Mouse (Mus musculus) forebrain, postnatal 0 days (tissue): ENCODE data around the gene P3h3. TPM values are rescaled to one million over a fixed set of nuclear protein-coding genes. Genes with fewer than 3 reads are reported as not detected.
"Not testable (repeated sequence)": the region's sequence is repeated elsewhere in the genome, so short reads cannot be mapped to it uniquely, and the experiment has no call there.

ENCODE experiments used
- ATAC-seq: fragments of 200-750 bp; cut with Nextera tagmentation; 2 replicates; pipeline ENCODE4 v1.8.0; 2017; ENCODE audit warnings: mild to moderate bottlenecking, moderate library complexity
- DNase-seq: peaks from one replicate; pipeline ENCODE4 v3.0.0-alpha.2; 2015
- H3K27ac ChIP-seq: fragments of 300-500 bp; sonication (generic); 2 replicates; pipeline ENCODE4 v1.5.1; 2014; ENCODE audit warnings: low read depth, mild to moderate bottlenecking, antibody characterized with exemption, low read length, moderate library complexity, mixed read lengths
- H3K27me3 ChIP-seq: fragments of 300-500 bp; sonication (generic); 2 replicates; pipeline ENCODE4 v1.6.1; 2014; ENCODE audit warnings: mild to moderate bottlenecking, low read length, mixed read lengths; ENCODE audit not compliant: insufficient read depth
- H3K36me3 ChIP-seq: fragments of 300-500 bp; sonication (generic); 2 replicates; pipeline ENCODE4 v1.6.1; 2014; ENCODE audit warnings: mild to moderate bottlenecking, moderate library complexity; ENCODE audit not compliant: insufficient read depth
- H3K4me1 ChIP-seq: fragments of 300-500 bp; sonication (generic); 2 replicates; pipeline ENCODE4 v1.6.1; 2014; ENCODE audit warnings: antibody characterized with exemption; ENCODE audit not compliant: insufficient read depth
- H3K4me2 ChIP-seq: fragments of 300-500 bp; sonication (generic); 2 replicates; pipeline ENCODE4 v1.6.1; 2014; ENCODE audit warnings: low read depth, mild to moderate bottlenecking, moderate library complexity
- H3K4me3 ChIP-seq: fragments of 300-500 bp; sonication (generic); 2 replicates; pipeline ENCODE4 v1.5.1; 2014; ENCODE audit warnings: low read depth, low read length, mixed read lengths
- H3K9ac ChIP-seq: fragments of 300-500 bp; sonication (generic); 2 replicates; pipeline ENCODE4 v1.6.1; 2014; ENCODE audit warnings: mild to moderate bottlenecking
- H3K9me3 ChIP-seq: fragments of 300-500 bp; sonication (generic); 2 replicates; pipeline ENCODE4 v1.6.1; 2016; ENCODE audit warnings: low read length
- CTCF ChIP-seq: sonication (generic); IDR thresholded peaks from 2 replicates; pipeline ENCODE4 v1.5.1; 2016; ENCODE audit warnings: antibody characterized with exemption, control low read depth, low read depth
- WGBS: fragments of 180-500 bp; shearing (Covaris S2); extraction: QIAGEN DNeasy Blood & Tissue Kit; methylation state at CpG from one replicate; pipeline ENCODE4 v1.1.7; 2014; 5-methylcytosine and 5-hydroxymethylcytosine counted together
- polyA plus RNA-seq: library from polyadenylated mRNA; unstranded; fragments of >200 nt; fragmentation: Nextera tagmentation; extraction: Ambion mirVana; gene quantifications from 2 replicates; pipeline ENCODE4 v1.2.1, GENCODE M21; 2015
- total RNA-seq: library from RNA; depleted of rRNA; stranded (reverse); fragments of >200 nt; gene quantifications from 2 replicates; pipeline ENCODE4 v1.2.3, GENCODE M21; 2014

The P3h3 gene
- total and polyA plus RNA-seq, 2 experiments from 2014 or later, result 9.1 to 85.7 TPM

- peaks cover 18% of the 10 kb centered on the region for H3K36me3 ChIP-seq
- no peaks in the 10 kb centered on the region for H3K27me3 ChIP-seq
- H3K9ac ChIP-seq, result no peak overlapping the region
- ATAC-seq (peak; percentile 91), DNase-seq (peak; percentile 97)
- peak overlapping the region; percentile 11; the same call in 1 of the 2 replicates for H3K27ac ChIP-seq
- no peaks in the 10 kb centered on the region for H3K9me3 ChIP-seq
- 0 out of 2 replicates have a peak overlapping the region, but pooled peaks have one; percentile 5 for H3K4me2 ChIP-seq
- no peaks in the 10 kb centered on the region for H3K4me1 ChIP-seq
- WGBS, result 3% methylated on average over 9 of the region's 9 CpGs
- TF ChIP-seq CTCF, result peak; percentile 99
- no peak overlapping the region for H3K4me3 ChIP-seq
These were observed 10.2 kb downstream of the P3h3 start for GRCm38 (mm10) chr6:124847305-124847704.

- no peaks in the 10 kb centered on the region for H3K27me3 ChIP-seq
- H3K4me3 ChIP-seq, result no peak within 1 kb of the TSS
- WGBS, result 30% methylated on average over 15 of the region's 15 CpGs
- no peak for TF ChIP-seq CTCF
- ATAC-seq (peak; percentile 10; the same call in 1 of the 2 replicates), DNase-seq (no peak)
- no peaks in the 10 kb centered on the region for H3K4me1 ChIP-seq
- peaks cover 15% of the 10 kb centered on the region for H3K36me3 ChIP-seq
- no peaks in the 10 kb centered on the region for H3K9me3 ChIP-seq
- no peak within 1 kb of the TSS for H3K27ac ChIP-seq
- H3K4me2 ChIP-seq, result no peak within 1 kb of the TSS
- H3K9ac ChIP-seq, result no peak within 1 kb of the TSS
These were observed 17.0 kb downstream of the P3h3 start, which contains the start of gene Gnb3 for GRCm38 (mm10) chr6:124840241-124841167. Gene Gnb3, minus strand, starts transcription at chr6:124840275.

DNA sequence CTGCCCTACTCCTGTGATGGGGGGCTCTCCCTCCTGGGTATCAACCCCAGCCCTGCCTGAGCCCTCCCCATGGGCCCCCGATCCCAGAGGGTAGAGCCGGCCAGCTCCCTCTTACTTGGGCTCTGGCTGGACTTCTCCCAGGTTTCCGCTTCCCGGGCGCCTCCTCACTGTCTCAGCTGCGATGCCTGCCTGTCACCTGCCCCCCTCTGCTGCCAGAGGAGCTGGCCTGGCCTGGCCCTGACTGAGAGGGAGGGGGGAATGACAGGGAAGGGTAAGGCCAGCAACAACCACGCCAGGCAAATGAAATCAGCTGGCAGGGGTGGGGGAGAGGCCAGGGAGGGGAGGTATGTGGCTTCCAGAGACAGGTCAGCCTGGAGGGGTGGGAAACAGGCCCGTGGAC is 17.7 kb downstream of the P3h3 start:
- no peaks in the 10 kb centered on the region for H3K4me1 ChIP-seq
- no peak for TF ChIP-seq CTCF
- no peak overlapping the region for H3K9ac ChIP-seq
- H3K9me3 ChIP-seq, result no peaks in the 10 kb centered on the region
- DNase-seq (no peak), ATAC-seq (no peak)
- no peak overlapping the region for H3K4me3 ChIP-seq
- no peaks in the 10 kb centered on the region for H3K27me3 ChIP-seq
- no peak overlapping the region for H3K4me2 ChIP-seq
- WGBS, result 9% methylated on average over 8 of the region's 8 CpGs
- H3K27ac ChIP-seq, result no peak overlapping the region
- peaks cover 15% of the 10 kb centered on the region for H3K36me3 ChIP-seq

GRCm38 (mm10) chr6:124836411-124836810 is 21.1 kb downstream of the P3h3 start:
- H3K4me3 ChIP-seq, result no peak overlapping the region
- no peak for DNase-seq
- no peak for ATAC-seq
- H3K9me3 ChIP-seq, result no peaks in the 10 kb centered on the region
- H3K9ac ChIP-seq, result no peak overlapping the region
- H3K4me2 ChIP-seq, result no peak overlapping the region
- no peak for TF ChIP-seq CTCF
- no peaks in the 10 kb centered on the region for H3K27me3 ChIP-seq
- 84% methylated on average over 7 of the region's 7 CpGs for WGBS
- H3K36me3 ChIP-seq, result peaks cover 4% of the 10 kb centered on the region
- no peak overlapping the region for H3K27ac ChIP-seq
- H3K4me1 ChIP-seq, result no peaks in the 10 kb centered on the region

GRCm38 (mm10) chr6:124835531-124835930 is 22.0 kb downstream of the P3h3 start:
- no peaks in the 10 kb centered on the region; the same call in 1 of the 2 replicates for H3K36me3 ChIP-seq
- TF ChIP-seq CTCF, result no peak
- DNase-seq (no peak), ATAC-seq (no peak)
- WGBS, result 71% methylated on average over 10 of the region's 10 CpGs
- no peak overlapping the region for H3K4me3 ChIP-seq
- no peak overlapping the region for H3K9ac ChIP-seq
- H3K4me2 ChIP-seq, result no peak overlapping the region
- H3K4me1 ChIP-seq, result 0 out of 2 replicates have a peak, but pooled peaks cover under 1% of the 10 kb centered on the region
- H3K27me3 ChIP-seq, result no peaks in the 10 kb centered on the region
- H3K9me3 ChIP-seq, result no peaks in the 10 kb centered on the region
- no peak overlapping the region for H3K27ac ChIP-seq

DNA sequence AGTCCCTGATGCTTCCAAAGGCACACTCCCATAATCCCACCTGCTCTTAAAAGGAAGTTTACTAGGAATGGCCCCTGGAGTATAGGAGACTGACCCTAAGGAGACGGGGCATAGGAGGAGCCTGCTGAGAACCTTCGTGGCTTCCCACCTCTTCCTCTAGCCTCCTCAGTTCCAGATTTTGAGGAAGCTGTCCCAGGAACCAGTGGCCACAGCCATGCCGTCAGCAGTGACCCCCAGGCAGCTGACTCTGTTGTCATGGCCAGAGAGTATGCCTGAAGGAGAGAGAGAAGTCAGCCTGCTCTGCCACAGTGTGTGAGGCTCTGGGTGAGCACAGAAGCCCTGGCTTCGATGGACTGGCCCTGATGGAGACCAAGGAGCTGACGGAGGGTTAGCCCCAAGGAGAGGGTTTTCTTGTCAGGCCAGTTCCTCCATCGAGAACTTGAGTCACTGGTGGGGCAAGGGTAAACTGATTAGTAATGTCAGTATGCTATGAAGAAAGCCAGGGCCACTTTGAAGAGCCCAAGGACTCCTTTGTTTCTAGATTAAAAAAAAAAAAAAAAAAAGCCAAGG is 23.0 kb downstream of the P3h3 start:
- Histone ChIP-seq H3K27ac (no peak overlapping the region), H3K27me3 (no peaks in the 10 kb centered on the region), H3K4me3 (no peak overlapping the region), H3K4me2 (no peak overlapping the region), H3K36me3 (no peaks in the 10 kb centered on the region; the same call in 1 of the 2 replicates), H3K4me1 (0 out of 2 replicates have a peak, but pooled peaks cover 4% of the 10 kb centered on the region), H3K9ac (no peak overlapping the region), H3K9me3 (no peaks in the 10 kb centered on the region)
- no peak for ATAC-seq
- TF ChIP-seq CTCF, result no peak
- WGBS, result 84% methylated on average over 6 of the region's 6 CpGs
- no peak for DNase-seq

- Histone ChIP-seq H3K4me1 (0 out of 2 replicates have a peak, but pooled peaks cover 4% of the 10 kb centered on the region), H3K27me3 (no peaks in the 10 kb centered on the region), H3K9me3 (no peaks in the 10 kb centered on the region), H3K4me3 (no peak overlapping the region), H3K9ac (no peak overlapping the region), H3K27ac (no peak overlapping the region), H3K4me2 (no peak overlapping the region), H3K36me3 (no peaks in the 10 kb centered on the region; the same call in 1 of the 2 replicates)
- no peak for TF ChIP-seq CTCF
- DNase-seq (no peak), ATAC-seq (no peak)
- 91% methylated on average over 8 of the region's 8 CpGs for WGBS
These were observed 25.9 kb downstream of the P3h3 start for GRCm38 (mm10) chr6:124831649-124832048.

DNA sequence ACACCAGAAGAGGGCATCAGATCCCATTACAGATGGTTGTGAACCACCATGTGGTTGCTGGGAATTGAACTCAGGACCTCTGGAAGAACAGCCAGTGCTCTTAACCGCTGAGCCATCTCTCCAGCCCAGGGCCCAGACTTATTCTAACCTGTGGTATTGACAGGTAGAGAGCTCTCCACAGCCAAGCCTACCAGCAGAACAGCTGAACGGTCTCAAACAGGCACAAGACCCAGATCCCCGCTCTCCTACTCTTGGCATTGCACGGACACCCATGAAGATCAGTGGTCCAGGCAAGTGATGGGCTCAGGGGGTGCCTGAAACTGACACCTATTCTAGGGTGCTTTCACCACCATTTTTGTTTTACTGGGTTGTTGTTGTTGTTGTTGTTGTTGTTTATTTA is 26.4 kb downstream of the P3h3 start:
- H3K27ac ChIP-seq, H3K4me3 ChIP-seq, DNase-seq, H3K9me3 ChIP-seq, H3K4me2 ChIP-seq, H3K27me3 ChIP-seq, H3K9ac ChIP-seq, H3K36me3 ChIP-seq, ATAC-seq, H3K4me1 ChIP-seq: not testable (repeated sequence)
- WGBS, result 88% methylated on average over 4 of the region's 4 CpGs
